Mouse (Mus musculus) limb, embryonic 15.5 days (tissue): ENCODE results near the gene Stambpl1. TPM values are rescaled to one million over a fixed set of nuclear protein-coding genes. Genes with fewer than 3 reads are reported as not detected.
A peak's percentile ranks its signal among the peaks of the same experiment; 100 is the strongest.

Experiments used
- ATAC-seq: fragments of 200-750 bp; cut with Nextera tagmentation; 2 replicates; pipeline ENCODE4 v1.8.0; 2017; ENCODE audit warnings: low read depth, moderate TSS enrichment; ENCODE audit not compliant: insufficient number of reproducible peaks, low FRiP score, low TSS enrichment
- H3K27ac ChIP-seq: fragments of 300-500 bp; sonication (generic); 2 replicates; pipeline ENCODE4 v1.5.1; 2015; ENCODE audit warnings: moderate library complexity, mild to moderate bottlenecking, inconsistent platforms
- H3K27me3 ChIP-seq: fragments of 300-500 bp; sonication (generic); 2 replicates; pipeline ENCODE4 v1.6.1; 2015; ENCODE audit warnings: inconsistent platforms
- H3K36me3 ChIP-seq: fragments of 300-500 bp; sonication (generic); 2 replicates; pipeline ENCODE4 v1.6.1; 2015; ENCODE audit warnings: inconsistent platforms
- H3K4me1 ChIP-seq: fragments of 300-500 bp; sonication (generic); 2 replicates; pipeline ENCODE4 v1.6.1; 2015; ENCODE audit warnings: inconsistent platforms
- H3K4me2 ChIP-seq: fragments of 300-500 bp; sonication (generic); 2 replicates; pipeline ENCODE4 v1.6.1; 2015; ENCODE audit warnings: mild to moderate bottlenecking, inconsistent platforms
- H3K4me3 ChIP-seq: fragments of 300-500 bp; sonication (generic); 2 replicates; pipeline ENCODE4 v1.5.1; 2015; ENCODE audit warnings: mild to moderate bottlenecking, inconsistent platforms
- H3K9ac ChIP-seq: fragments of 300-500 bp; sonication (generic); 2 replicates; pipeline ENCODE4 v1.6.1; 2015; ENCODE audit warnings: inconsistent platforms
- H3K9me3 ChIP-seq: fragments of 300-500 bp; sonication (generic); 2 replicates; pipeline ENCODE4 v1.6.1; 2016; ENCODE audit warnings: inconsistent platforms
- WGBS: fragments of 180-500 bp; shearing (Covaris S2); methylation state at CpG from one replicate; pipeline ENCODE4 v1.1.7; 2015; 5-methylcytosine and 5-hydroxymethylcytosine counted together
- polyA plus RNA-seq: library from polyadenylated mRNA; unstranded; fragments of >200 nt; fragmentation: Nextera tagmentation; extraction: Ambion mirVana; gene quantifications from 2 replicates; pipeline ENCODE4 v1.2.1, GENCODE M21; 2015

Gene Stambpl1
- polyA plus RNA-seq, 1 experiment from 2014 or later = 15.4 TPM

DNA sequence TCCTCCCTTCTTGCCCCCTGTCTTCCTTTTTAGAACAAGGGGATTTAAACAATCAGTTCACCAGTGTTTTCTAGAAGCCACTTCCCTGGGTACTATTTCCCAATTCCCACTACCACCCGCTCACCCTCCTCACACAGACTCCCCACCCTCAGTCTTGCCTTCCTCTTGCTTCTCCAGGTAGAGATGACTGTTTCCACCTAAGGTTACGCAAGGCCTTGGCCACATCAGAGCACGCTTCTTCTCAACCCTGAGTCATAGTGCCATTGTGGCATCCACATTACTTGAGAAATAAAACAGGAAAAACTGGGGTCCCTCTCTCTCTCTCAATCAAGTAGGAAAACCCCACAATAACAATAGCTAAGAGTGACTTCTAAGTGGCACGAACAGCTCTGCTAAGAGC lies 12.9 kb upstream of the Stambpl1 start:
- H3K27me3 ChIP-seq = no peaks in the 10 kb centered on the region
- no peak for ATAC-seq

DNA sequence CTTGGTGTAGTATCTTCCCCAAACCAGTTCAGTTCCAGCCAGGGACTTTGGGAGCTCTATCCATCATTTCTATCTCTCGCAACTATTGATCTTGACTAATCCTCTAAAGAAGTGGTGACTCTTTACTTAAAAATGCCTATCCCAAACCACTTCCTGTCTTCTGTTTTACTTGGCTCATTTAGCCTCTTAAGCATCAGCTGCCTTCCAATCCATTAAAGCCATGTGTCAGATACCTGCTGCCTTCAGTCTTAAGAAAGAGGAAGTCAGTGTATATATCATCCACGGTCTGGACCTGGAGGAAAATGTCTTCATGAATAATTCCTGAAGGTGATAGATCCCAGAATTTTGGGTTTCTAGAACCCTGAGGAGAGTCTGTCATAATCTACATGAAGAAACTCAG lies 11.7 kb upstream of the Stambpl1 start:
- WGBS = 81% methylated on average over 2 of the region's 2 CpGs
- no peak for ATAC-seq

More for the DNA sequence above, 12.9 kb upstream of the Stambpl1 start:
- H3K27ac ChIP-seq = no peak overlapping the region
- H3K4me2 ChIP-seq = no peak overlapping the region
- no peak overlapping the region for H3K4me3 ChIP-seq
- no peaks in the 10 kb centered on the region for H3K36me3 ChIP-seq
- H3K9me3 ChIP-seq = no peaks in the 10 kb centered on the region
- no peak overlapping the region for H3K9ac ChIP-seq
- no peaks in the 10 kb centered on the region for H3K4me1 ChIP-seq
- 89% methylated on average over 4 of the region's 4 CpGs for WGBS

GRCm38 (mm10) chr19:34181234-34181633 lies 10.8 kb upstream of the Stambpl1 start:
- no peaks in the 10 kb centered on the region for H3K9me3 ChIP-seq
- no peak overlapping the region for H3K27ac ChIP-seq
- H3K27me3 ChIP-seq = no peaks in the 10 kb centered on the region
- H3K36me3 ChIP-seq = no peaks in the 10 kb centered on the region
- no peak overlapping the region for H3K9ac ChIP-seq
- ATAC-seq = no peak
- WGBS = 63% methylated on average over 3 of the region's 3 CpGs
- no peak overlapping the region for H3K4me3 ChIP-seq
- no peaks in the 10 kb centered on the region for H3K4me1 ChIP-seq
- H3K4me2 ChIP-seq = no peak overlapping the region

More for the DNA sequence above, 11.7 kb upstream of the Stambpl1 start:
- Histone ChIP-seq H3K9ac (no peak overlapping the region), H3K4me1 (no peaks in the 10 kb centered on the region), H3K9me3 (no peaks in the 10 kb centered on the region), H3K27ac (no peak overlapping the region), H3K27me3 (no peaks in the 10 kb centered on the region), H3K4me2 (no peak overlapping the region), H3K36me3 (no peaks in the 10 kb centered on the region), H3K4me3 (no peak overlapping the region)

- Histone ChIP-seq H3K4me2 (no peak overlapping the region), H3K4me3 (no peak overlapping the region), H3K9me3 (no peaks in the 10 kb centered on the region), H3K4me1 (no peaks in the 10 kb centered on the region), H3K36me3 (no peaks in the 10 kb centered on the region), H3K27ac (no peak overlapping the region), H3K9ac (no peak overlapping the region), H3K27me3 (no peaks in the 10 kb centered on the region)
- no peak for ATAC-seq
- 67% methylated on average over 5 of the region's 5 CpGs for WGBS
Measured at GRCm38 (mm10) chr19:34182490-34182889, 9.5 kb upstream of the Stambpl1 start.

- 88% methylated on average over 4 of the region's 4 CpGs for WGBS
- Histone ChIP-seq H3K4me3 (no peak overlapping the region), H3K27ac (no peak overlapping the region), H3K4me1 (peaks cover 3% of the 10 kb centered on the region; the same call in 1 of the 2 replicates), H3K4me2 (no peak overlapping the region), H3K36me3 (no peaks in the 10 kb centered on the region), H3K27me3 (0 out of 2 replicates have a peak, but pooled peaks cover 7% of the 10 kb centered on the region), H3K9ac (no peak overlapping the region), H3K9me3 (no peaks in the 10 kb centered on the region)
- ATAC-seq = no peak
Measured at GRCm38 (mm10) chr19:34186845-34187244, 5.2 kb upstream of the Stambpl1 start.

- Histone ChIP-seq H3K27ac (no peak overlapping the region; the same call in 1 of the 2 replicates), H3K4me3 (peak overlapping the region; percentile 75), H3K9ac (no peak overlapping the region), H3K27me3 (0 out of 2 replicates have a peak, but pooled peaks cover 7% of the 10 kb centered on the region), H3K9me3 (no peaks in the 10 kb centered on the region), H3K4me1 (peaks cover 19% of the 10 kb centered on the region), H3K36me3 (no peaks in the 10 kb centered on the region), H3K4me2 (peak overlapping the region; percentile 89)
- no peak for ATAC-seq
- WGBS = 16% methylated on average over 10 of the region's 10 CpGs
Measured at GRCm38 (mm10) chr19:34191645-34192007, 403 bp upstream of the Stambpl1 start.

GRCm38 (mm10) chr19:34193149-34193548 lies 1.1 kb downstream of the Stambpl1 start:
- H3K4me3 ChIP-seq = peak overlapping the region; percentile 75
- WGBS = 2% methylated on average over 9 of the region's 9 CpGs
- 0 out of 2 replicates have a peak, but pooled peaks cover 7% of the 10 kb centered on the region for H3K27me3 ChIP-seq
- 0 out of 2 replicates have a peak overlapping the region, but pooled peaks have one; percentile 10 for H3K9ac ChIP-seq
- H3K27ac ChIP-seq = no peak overlapping the region
- peaks cover 19% of the 10 kb centered on the region for H3K4me1 ChIP-seq
- ATAC-seq = no peak
- no peaks in the 10 kb centered on the region for H3K36me3 ChIP-seq
- H3K9me3 ChIP-seq = no peaks in the 10 kb centered on the region
- peak overlapping the region; percentile 89 for H3K4me2 ChIP-seq

GRCm38 (mm10) chr19:34193683-34194082 lies 1.7 kb downstream of the Stambpl1 start:
- H3K4me3 ChIP-seq = peak overlapping the region; percentile 75
- peak overlapping the region; percentile 89 for H3K4me2 ChIP-seq
- no peaks in the 10 kb centered on the region for H3K36me3 ChIP-seq
- no peak overlapping the region for H3K27ac ChIP-seq
- peaks cover 19% of the 10 kb centered on the region for H3K4me1 ChIP-seq
- 35% methylated on average over 9 of the region's 9 CpGs for WGBS
- no peaks in the 10 kb centered on the region for H3K9me3 ChIP-seq
- 0 out of 2 replicates have a peak, but pooled peaks cover 7% of the 10 kb centered on the region for H3K27me3 ChIP-seq
- ATAC-seq = no peak
- H3K9ac ChIP-seq = no peak overlapping the region

DNA sequence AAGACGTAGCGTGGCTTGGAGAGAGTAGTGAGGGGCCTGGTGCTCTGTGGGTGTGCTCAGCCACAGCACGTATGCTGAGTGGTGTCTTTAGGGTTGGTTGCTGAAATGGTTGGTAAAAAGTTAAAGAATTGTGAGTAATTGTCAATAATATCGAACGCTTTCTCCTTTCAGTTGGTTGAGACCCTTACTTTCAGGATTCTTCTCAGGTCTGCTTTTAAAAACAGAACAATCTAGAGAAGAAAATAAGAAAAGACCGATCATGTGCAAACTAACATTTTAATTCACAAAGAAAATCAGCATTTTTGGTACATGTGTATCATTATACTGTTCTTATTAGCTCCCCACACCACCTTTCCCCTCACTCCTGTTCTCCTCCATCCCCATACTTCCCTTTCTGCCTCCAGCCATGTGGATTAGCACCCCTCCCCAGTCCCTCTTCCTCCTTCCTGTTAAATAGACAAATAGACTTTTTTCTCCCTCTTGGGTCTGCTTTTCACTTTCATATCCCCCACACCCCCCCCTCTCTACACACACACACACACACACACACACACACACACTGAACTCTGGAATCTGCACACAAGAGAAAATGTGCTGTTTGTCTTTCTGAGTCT lies 2.2 kb downstream of the Stambpl1 start:
- Histone ChIP-seq H3K4me2 (peak overlapping the region; percentile 89), H3K9ac (no peak overlapping the region), H3K36me3 (no peaks in the 10 kb centered on the region), H3K4me3 (peak overlapping the region; percentile 75), H3K27me3 (0 out of 2 replicates have a peak, but pooled peaks cover 7% of the 10 kb centered on the region), H3K9me3 (no peaks in the 10 kb centered on the region), H3K4me1 (peaks cover 19% of the 10 kb centered on the region), H3K27ac (no peak overlapping the region)
- ATAC-seq = no peak
- WGBS = 75% methylated on average over 6 of the region's 6 CpGs

GRCm38 (mm10) chr19:34195031-34195430 lies 3.0 kb downstream of the Stambpl1 start:
- no peaks in the 10 kb centered on the region for H3K36me3 ChIP-seq
- H3K27ac ChIP-seq = no peak overlapping the region
- H3K4me1 ChIP-seq = peaks cover 19% of the 10 kb centered on the region
- H3K4me3 ChIP-seq = no peak overlapping the region
- ATAC-seq = no peak
- no peak overlapping the region for H3K4me2 ChIP-seq
- H3K9ac ChIP-seq = no peak overlapping the region
- 0 out of 2 replicates have a peak, but pooled peaks cover 7% of the 10 kb centered on the region for H3K27me3 ChIP-seq
- no peaks in the 10 kb centered on the region for H3K9me3 ChIP-seq
- 29% methylated on average over 2 of the region's 2 CpGs for WGBS

GRCm38 (mm10) chr19:34198066-34198465 lies 6.0 kb downstream of the Stambpl1 start:
- Histone ChIP-seq H3K9me3 (no peaks in the 10 kb centered on the region), H3K9ac (no peak overlapping the region), H3K4me3 (no peak overlapping the region), H3K36me3 (no peaks in the 10 kb centered on the region), H3K4me1 (peaks cover 9% of the 10 kb centered on the region), H3K27me3 (no peaks in the 10 kb centered on the region), H3K27ac (no peak overlapping the region), H3K4me2 (no peak overlapping the region)
- 95% methylated on average over 1 of the region's 1 CpGs for WGBS
- ATAC-seq = no peak

GRCm38 (mm10) chr19:34198901-34199300 lies 6.9 kb downstream of the Stambpl1 start:
- Histone ChIP-seq H3K9ac (no peak overlapping the region), H3K4me2 (no peak overlapping the region), H3K36me3 (no peaks in the 10 kb centered on the region), H3K27ac (no peak overlapping the region), H3K4me3 (no peak overlapping the region), H3K9me3 (no peaks in the 10 kb centered on the region), H3K27me3 (no peaks in the 10 kb centered on the region), H3K4me1 (peaks cover 6% of the 10 kb centered on the region)
- ATAC-seq = no peak
- 73% methylated on average over 4 of the region's 4 CpGs for WGBS
